Mouse (Mus musculus) c-Kit-negative CD71-positive TER-119-positive erythroid progenitor cells, embryonic 14.5 days (primary cell): Measurements from ENCODE around the gene Picalm.

ENCODE experiments used
- DNase-seq: peaks from one replicate; pipeline ENCODE4 v3.0.0-alpha.2; 2013; ENCODE audit warnings: low read depth, low spot score

Gene Picalm

DNA sequence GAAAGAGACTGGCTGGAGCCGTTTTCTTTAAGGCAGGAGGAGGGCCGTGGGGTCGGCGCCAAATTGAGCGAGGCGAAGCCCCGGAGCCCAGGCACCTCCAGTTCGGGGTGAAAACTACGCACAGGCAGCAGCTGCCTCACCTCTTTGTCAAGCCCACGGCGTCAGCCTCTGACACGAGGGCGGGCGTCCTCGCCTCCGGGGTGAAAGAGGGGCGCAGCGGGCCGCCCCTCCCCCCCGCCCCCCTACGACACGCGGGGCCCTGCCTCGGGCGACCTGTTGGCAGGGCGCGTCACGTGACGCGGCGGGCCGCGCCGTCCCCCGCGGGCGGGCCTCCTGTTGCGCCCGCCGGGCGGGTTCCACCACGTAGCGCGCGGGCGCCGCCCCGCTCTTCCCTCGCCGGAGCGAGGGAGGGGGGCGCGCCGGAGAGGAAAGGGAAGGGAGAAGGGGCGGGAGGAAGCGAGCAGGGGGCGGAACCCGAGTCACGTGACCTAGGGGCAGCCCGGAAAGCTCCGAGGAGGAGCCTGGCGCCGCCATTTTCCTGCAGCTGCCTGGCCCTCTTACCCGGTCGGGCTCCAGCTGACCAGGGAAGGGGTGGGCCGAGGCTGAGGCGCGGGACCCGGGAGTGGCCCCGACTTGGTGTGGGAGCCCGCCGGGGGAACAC, at the start of gene Picalm:
Gene Picalm (plus strand): TSS at position 482 of the 661 bp plus-strand sequence.
- DNase-seq = peak; percentile 95

DNA sequence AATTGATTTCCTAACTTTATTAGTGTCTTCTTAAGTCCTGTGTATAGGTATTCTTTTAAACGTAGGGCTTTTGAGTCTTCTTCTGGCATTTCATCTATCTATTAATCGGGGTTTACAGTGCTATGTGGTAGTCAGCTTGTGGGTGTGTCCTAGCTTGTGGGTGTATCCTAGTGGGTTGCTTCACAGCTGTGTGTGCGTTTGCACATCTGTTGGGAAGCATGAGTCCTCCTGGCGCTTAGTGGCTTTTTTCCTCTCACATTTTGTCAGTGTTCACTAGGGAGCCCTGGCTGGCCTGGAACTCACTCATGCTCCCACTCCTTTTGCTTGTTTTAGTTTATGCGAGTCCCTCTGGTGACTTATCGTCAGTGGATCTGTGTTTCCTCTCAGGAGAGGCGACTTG, 46.2 kb upstream of the Picalm start:
- no peak for DNase-seq

DNA sequence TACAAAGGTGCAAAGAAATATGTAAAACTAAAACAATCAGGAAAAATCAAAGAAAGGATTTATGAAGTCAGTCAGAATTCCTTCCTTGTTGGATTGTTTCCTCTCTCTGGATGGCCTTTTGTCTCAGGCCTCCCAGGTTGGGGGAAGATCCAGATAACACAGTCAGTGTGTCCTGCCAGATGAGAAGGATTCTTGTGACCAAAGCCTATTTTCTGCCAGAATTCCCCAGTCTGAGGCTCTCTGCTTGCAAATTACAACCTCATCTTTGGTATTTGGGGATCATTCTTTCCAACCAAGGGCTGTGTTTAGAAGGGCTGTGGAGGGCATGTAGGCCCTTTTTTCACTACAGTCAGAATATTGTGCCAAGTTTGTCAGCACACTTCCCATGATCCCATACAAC, 45.5 kb upstream of the Picalm start:
- no peak for DNase-seq

GRCm38 (mm10) chr7:90085713-90086112, 44.3 kb upstream of the Picalm start:
- no peak for DNase-seq

- no peak for DNase-seq
Measured at GRCm38 (mm10) chr7:90086821-90087220, 43.2 kb upstream of the Picalm start.

GRCm38 (mm10) chr7:90090996-90091395, 39.0 kb upstream of the Picalm start:
- DNase-seq = no peak

- no peak for DNase-seq
Measured at GRCm38 (mm10) chr7:90091756-90092155, 38.3 kb upstream of the Picalm start.

DNA sequence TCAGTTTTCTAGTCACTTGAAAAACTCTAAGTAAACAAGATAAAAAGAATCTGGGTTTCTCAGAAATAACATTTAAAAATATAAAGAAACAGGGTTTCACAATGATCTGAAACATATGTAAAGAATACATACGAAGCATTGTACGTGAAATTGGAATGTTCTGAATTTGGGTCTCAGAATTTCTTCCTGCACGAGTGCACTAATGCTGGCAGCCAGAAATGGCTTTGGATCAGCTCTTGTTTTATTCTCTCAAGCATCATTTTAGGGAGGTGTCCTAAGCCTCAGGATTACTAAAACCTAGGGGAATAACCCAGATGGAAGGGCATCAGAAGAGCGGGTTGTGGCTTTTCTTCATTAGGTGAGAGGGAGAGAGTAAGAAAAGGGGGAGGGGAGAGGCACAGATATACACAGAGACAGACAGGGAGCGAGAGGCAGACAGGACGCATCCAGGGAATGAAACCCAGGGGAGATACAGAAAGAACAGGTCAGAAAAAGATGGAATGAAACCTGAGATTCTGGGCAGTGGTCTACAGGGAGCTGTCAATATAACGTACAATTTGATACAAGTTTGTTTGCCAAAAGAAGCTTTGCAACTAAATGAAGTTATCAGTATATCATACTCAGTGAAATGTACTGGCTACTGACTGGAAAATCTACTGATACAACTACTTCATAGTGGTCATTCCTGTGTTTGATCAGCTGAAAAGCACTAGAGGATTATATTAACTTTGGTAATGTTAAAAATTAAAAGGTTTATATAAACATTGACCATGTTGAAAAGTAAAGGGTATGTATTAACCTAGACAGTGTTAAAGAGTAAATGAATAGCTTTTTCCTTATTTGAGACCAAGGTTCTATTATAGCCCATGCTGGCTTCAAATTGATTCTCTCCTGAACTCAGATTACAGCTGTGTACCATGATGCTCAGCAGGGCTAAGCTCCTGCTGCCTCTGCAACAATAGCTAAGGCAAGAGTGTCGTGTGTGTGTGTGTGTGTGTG, 37.3 kb upstream of the Picalm start:
- no peak for DNase-seq

GRCm38 (mm10) chr7:90095097-90095496, 34.9 kb upstream of the Picalm start:
- no peak for DNase-seq

DNA sequence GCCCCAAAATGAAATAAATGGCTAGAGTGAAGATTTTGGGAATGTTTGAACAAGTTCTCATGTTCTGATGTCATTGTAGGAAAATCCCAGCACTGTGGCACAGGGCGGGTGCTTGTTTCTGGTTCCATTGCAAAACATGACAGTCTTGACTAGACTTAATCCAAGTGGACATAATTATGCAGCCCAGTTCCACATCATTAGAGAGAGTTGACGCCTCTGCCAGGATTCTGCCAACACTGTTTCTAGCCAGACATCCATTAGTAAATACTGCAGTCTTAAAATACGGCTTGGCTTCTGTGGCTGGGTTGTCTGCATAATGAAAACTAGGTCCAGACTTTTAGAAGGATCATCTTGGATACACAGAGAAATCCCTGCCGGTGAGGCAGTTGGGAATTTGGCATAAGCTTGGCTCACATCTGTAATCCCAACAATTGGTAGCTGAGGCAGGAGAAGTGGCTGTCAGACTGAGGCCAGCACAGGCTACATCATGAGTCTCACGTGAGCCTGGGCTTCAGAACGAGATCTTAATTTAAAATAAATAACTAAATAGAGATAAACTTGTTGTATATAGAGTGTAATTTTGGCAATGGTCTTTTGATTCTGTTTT, 34.1 kb upstream of the Picalm start:
- DNase-seq = no peak

GRCm38 (mm10) chr7:90096609-90097008, 33.4 kb upstream of the Picalm start:
- no peak for DNase-seq

DNA sequence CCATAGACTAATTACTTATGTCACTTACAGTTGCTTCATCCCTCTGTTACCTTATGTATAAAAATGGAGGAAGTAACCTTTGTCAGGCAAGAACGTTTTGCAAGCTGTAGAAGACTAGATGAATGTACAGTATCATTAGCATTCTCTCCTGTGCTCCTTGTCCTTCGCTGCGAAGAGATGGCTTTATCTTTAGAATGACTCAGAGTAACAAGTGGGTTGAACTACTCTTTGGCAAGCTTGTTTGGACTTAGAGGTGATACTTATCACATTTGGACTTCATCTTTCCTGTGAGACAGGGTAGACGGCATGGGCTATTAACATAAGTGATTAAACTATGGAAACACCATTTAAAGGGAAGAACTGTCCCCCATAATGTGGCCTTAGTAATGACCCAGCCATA, 31.8 kb upstream of the Picalm start:
- no peak for DNase-seq

DNA sequence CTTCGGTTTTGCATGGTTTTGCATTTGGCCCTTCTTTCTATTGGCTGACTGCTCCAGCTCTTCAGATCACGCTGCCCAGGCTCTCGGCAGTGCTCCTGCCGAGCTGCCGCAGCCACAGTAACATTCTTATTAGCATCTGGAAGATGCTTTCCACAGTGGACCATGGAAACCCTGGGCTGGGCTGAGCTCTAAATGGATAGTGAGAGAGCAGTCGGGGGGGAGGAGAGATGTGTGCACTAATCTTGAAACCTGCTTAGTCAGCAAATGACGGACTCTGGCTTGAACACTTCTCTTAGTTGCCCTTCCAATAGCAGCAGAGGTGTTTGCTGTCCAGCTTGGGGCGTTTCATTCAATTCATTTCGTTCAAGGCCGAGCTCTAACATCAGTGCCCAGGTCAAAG, 30.8 kb upstream of the Picalm start:
- no peak for DNase-seq

- no peak for DNase-seq
Measured at GRCm38 (mm10) chr7:90100614-90101160, 29.3 kb upstream of the Picalm start.

- no peak for DNase-seq
Measured at GRCm38 (mm10) chr7:90116100-90116499, 13.9 kb upstream of the Picalm start.

DNA sequence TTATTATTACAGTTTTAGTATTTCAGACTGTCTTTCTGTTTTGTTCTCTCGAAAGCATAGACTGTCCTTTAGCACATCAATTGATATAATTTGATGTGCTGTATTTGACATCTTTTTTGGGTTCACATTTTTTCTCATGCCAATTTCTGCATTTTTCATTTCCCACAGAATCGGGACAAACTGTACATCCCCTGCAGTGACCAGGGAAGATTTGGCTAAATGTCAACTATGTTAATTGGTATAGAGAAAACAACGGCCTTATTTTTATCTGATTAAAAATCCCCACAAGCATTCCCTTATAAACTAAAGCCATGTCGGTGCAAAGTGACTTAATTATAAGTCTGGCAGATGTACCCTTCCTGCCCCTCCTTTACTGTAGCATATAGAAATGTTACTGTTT, 9.9 kb upstream of the Picalm start:
- no peak for DNase-seq

DNA sequence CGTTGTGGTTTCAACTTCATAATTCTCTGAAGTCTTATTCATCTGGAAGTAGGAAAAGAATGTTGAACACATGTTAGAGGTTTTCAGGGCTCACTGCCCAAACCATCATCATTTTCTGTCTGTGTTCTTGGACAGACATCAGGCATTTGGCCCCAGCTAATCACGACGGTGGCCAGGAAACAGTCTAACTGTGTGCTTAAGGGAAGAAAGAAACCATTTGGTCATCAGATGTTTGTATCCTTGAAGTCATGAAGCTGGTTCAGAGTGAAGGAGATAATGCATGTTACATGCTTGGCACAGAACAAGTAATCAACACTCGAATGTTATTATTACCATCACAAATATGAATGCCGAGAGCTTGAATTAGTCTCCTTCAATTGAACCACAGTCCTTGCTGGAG, 5.0 kb upstream of the Picalm start:
- DNase-seq = no peak

GRCm38 (mm10) chr7:90128631-90129200, 1.3 kb upstream of the Picalm start:
- DNase-seq = no peak

- DNase-seq = peak; percentile 56
Measured at GRCm38 (mm10) chr7:90129271-90129731, 712 bp upstream of the Picalm start.

- peak; percentile 58 for DNase-seq
Measured at GRCm38 (mm10) chr7:90130501-90131375, 725 bp downstream of the Picalm start.

DNA sequence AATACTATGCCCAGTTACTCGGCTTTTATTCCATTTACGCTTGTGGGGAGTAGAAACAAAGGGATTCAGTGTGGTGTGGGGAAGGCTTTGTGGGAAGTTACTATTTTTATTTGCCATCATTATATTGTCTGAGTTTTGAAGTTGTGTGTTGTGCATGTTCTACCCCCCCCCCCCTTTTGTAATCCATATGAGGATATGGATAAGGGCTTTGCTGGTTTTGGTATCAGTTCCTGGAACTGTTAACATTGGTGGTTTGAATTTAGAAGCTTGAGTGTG, 1.3 kb downstream of the Picalm start:
- DNase-seq = no peak
